Mouse (Mus musculus): ENCODE data around the gene H1foo. TPM values are rescaled to one million over a fixed set of nuclear protein-coding genes. Genes with fewer than 3 reads are reported as not detected.

Gene H1foo
- total RNA-seq (2017) = not detected in 2 replicates

DNA sequence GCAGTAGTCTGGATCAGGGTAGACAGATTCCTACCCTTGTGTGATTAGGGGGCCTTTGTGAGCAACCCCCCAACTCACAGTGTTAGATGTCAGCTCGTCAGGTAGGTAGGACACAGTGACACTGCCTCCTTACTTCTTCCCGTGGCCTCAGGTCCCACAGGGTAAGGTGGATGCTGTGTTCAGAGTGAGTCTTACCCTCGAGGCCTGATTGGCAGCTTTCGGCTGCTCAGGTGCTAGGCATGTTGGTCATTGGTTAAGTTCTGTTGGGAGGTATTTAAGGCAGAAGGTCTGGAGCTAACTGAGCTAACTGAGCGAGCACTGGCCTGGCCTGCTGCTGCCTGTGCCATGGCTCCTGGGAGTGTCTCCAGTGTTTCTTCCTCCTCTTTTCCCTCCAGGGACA, at the start of gene H1foo:
Gene H1foo (plus strand): TSS at position 301 of the 400 bp plus-strand sequence.
- ATAC-seq (ENCODE audit: extremely low read depth, insufficient number of reproducible peaks, low FRiP score, poor library complexity, severe bottlenecking) = no peak

DNA sequence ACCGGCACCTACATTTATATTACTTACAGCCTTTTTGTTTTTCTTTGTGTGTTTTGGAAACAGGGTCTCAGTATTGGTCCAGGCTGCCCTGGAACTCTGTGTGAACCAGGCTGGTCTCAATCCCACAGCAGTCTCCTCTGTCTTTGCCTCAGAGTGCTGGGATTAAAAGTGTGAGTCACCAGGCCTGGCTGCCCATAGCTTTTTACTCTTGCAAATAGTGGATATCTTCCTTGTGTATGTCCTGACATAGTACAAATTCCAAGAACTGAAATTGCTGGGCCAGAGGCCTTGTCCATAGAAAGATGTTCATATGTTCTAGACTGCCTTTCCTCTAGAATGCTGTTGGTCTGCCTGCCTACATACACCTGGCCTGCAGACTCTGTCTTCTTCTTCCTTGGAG, 48.4 kb upstream of the H1foo start:
- no peak for ATAC-seq (ENCODE audit: extremely low read depth, insufficient number of reproducible peaks, low FRiP score, poor library complexity, severe bottlenecking)

DNA sequence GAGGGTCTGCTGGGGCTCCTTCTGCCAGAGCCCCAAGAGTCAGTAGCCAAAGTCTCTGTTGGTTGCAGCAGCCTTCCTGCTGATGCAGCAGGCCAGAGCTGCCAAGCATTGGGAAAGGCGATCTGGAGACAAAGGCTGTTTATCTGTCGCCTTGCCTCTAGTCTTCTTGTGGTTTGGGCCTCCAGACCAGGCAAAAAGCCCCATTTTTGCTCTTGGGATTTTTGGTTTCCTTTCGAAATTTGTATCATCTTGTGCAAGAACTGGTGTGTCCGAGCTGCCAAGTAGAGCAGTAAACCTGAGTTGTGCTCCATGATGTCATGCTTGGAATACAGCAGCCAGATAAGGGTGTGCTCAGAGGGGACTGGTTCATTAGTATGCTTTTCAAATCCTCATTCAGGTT, 47.6 kb upstream of the H1foo start:
- no peak for ATAC-seq (ENCODE audit: extremely low read depth, insufficient number of reproducible peaks, low FRiP score, poor library complexity, severe bottlenecking)

DNA sequence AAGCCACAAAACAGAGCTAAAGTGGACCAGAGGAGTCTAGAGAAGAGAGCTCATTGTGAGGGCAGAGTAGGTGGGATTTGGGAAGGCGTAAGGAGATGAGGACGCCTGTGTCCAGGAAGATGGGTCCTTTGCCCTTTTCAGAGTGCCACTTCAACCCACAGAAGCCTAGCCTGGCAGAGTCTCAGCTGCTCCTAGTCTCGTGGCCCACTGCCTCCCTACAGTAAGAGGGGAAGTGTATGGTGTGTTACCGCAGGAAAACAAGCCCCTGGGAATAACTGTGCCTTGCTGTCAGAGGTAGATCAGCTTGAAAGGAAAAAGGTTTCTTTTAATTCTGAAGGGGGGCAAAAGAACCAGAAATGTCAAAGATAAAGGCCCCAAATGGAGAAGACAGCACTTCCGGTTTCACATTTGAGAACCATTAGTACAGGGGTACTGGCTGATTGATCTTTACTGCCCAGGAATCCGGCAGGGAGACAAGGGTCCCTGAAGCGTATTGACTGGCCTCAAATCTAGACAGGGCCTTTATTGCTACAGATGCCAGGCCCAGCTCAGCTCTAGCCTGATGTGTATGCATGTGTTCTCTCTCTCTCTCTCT, 46.7 kb upstream of the H1foo start:
- no peak for ATAC-seq (ENCODE audit: extremely low read depth, insufficient number of reproducible peaks, low FRiP score, poor library complexity, severe bottlenecking)

DNA sequence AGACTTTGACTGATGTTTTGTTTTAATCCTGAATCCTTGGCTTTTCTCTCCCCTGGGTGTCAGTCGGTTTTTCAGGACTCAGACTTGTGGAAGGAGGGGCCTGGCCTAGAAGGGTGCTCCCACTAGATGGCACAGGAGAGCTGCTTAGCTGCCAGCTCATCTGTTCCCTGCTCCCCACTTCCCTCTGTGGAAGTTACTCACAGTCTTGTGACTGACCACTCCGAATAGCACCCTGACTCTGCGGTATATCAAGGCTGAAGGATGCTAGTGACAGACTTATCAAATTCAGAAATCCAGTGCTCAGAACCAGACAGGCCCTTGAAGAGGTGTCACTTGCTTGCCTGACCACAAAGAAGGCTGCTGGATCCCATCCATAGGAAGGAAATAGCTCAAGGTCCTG, 43.7 kb upstream of the H1foo start:
- peak; percentile 30; the same call in 1 of the 2 replicates for ATAC-seq (ENCODE audit: extremely low read depth, insufficient number of reproducible peaks, low FRiP score, poor library complexity, severe bottlenecking)

DNA sequence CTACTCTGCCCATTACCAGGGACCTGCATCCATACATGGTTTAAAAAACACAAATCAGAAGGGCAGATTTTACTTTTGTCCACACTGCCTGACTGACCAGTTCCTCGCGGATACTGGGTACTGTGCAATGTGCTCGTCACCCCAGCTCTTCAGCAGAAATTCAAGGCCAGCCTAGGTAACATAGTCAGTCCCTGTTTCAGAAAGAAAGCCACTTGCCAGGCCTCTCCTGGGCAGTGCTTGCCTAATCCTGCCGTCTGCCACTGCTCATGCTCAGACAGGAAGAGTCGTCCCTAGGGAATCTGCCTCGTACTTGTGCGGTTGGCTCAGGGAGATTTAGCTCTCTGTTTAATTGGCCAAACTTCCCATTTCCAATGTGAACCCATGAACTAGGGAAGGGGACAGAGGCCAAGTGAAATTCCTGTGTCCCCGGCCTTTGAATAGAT, 43.2 kb upstream of the H1foo start:
- no peak for ATAC-seq (ENCODE audit: extremely low read depth, insufficient number of reproducible peaks, low FRiP score, poor library complexity, severe bottlenecking)

DNA sequence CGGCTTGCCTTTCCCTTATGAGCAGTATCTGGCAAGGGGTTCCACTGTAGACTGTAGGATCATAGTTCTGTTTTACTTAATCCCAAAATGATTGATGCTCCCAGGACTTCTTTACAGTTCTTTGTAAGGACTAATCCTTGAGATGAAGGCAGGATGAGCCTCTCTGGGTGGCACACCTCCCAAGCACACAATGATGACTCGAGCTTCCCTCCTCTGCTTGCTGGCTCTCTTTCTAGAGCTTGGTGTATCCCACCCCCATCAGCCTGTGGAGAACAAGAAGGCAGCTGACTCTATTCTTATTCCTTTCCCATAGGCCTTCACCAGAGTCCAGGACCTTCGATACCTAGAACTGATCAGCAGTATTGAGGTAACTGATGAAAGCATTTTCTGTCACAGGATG, 42.2 kb upstream of the H1foo start:
- ATAC-seq (ENCODE audit: extremely low read depth, insufficient number of reproducible peaks, low FRiP score, poor library complexity, severe bottlenecking) = no peak

DNA sequence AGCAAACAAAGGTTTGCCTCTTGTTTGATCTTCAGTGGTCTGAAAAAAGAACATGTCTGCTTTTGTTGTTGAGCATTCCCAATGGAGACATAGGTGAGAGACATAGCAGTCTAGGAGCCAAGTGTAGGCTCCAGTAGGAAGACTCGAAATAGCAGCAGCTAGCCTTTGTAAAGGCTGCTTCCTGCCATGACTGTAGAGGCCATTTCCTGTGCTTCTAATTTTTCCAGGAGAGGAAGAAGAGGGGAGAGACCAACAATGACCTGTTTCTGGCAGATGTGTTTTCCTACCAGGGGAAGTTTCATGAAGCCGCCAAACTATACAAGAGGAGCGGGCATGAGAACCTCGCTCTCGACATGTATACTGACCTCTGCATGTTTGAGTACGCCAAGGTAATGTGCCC, 39.2 kb upstream of the H1foo start:
- no peak for ATAC-seq (ENCODE audit: extremely low read depth, insufficient number of reproducible peaks, low FRiP score, poor library complexity, severe bottlenecking)

DNA sequence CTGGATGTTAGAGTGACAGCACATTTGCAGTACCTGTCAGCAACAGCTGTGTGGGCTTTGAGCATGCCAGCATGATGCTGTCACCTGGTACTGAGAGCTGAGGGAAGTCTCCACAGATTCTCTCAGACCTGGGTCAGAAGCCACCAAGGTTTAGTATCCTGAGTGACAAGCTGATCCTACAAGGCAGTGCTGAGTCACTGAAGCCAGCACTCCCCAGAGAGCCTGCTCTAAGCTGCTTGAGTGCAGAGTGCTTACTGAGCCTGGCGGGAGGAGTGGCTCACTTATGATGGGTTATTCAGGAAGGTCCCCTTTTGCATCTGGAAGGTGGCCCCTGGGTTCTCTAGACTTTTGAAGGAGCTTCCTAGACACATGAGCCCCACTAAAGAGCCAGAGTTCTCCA, 38.3 kb upstream of the H1foo start:
- no peak for ATAC-seq (ENCODE audit: extremely low read depth, insufficient number of reproducible peaks, low FRiP score, poor library complexity, severe bottlenecking)

DNA sequence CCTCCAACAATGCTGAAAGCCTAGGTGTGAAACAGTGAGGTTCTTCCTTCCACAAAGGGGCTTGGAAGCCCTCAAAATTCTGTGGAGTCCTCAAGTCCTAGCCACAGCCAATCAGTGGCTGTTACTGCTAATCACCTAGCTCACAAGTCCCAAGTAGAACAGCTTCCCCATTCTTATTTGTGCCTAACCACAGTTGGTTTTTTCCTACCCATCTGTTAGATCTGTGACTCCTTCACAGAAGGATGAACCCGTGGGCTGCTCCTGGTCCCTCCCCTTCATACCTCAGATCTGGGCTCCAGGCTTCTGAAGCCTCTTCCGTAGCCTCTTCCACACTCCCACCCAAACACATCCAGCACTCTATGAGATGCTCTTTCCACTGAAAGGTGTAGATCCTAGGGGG, 37.9 kb upstream of the H1foo start:
- ATAC-seq (ENCODE audit: extremely low read depth, insufficient number of reproducible peaks, low FRiP score, poor library complexity, severe bottlenecking) = no peak

DNA sequence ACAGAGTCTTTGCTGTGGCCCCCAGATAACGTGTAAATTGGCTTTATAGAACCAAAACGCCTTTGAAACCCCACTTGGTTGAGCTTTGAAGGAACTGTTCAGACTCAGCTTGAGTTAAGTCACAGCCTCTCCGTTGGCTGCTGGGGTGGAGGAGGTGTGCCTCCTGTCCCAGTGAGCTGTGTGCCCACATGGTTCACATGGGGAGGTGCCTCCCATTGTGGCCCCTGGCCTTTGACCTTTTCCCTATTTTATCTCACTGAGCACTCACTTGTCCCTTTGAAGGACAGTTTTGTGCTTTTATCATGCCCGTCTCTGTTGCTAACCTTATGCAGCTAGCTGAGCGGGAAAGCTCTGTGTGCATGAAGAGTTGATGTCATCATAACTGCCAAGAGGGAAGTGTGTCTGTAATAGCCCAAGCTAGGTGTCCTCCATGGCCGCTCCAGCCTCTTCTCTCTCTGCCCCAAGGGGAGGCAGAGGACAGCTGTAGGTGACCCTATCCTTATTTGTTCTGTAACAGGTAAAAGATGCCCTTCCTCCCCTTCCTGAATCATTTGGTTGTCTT, 36.2 kb upstream of the H1foo start:
- no peak for ATAC-seq (ENCODE audit: extremely low read depth, insufficient number of reproducible peaks, low FRiP score, poor library complexity, severe bottlenecking)

DNA sequence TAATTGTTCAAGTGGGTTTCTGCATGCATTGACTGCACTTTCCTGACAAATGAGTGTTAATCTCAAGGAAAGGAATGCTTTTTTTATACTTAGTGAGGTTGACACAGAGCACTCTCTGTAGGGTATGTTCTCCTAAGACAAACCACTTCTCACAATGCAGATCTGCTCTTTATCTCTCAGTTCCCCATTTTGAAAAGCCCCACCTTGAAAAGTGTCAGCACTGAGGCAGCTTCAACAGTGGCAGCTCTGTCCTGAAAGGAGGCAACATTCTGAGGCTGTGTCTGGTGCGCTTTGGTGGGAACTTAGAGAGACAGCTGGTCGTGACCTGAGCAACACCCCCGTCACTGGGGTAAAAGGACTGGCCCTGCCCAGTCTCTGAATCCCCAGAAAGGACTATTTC, 35.7 kb upstream of the H1foo start:
- peak; percentile 31; the same call in 1 of the 2 replicates for ATAC-seq (ENCODE audit: extremely low read depth, insufficient number of reproducible peaks, low FRiP score, poor library complexity, severe bottlenecking)

DNA sequence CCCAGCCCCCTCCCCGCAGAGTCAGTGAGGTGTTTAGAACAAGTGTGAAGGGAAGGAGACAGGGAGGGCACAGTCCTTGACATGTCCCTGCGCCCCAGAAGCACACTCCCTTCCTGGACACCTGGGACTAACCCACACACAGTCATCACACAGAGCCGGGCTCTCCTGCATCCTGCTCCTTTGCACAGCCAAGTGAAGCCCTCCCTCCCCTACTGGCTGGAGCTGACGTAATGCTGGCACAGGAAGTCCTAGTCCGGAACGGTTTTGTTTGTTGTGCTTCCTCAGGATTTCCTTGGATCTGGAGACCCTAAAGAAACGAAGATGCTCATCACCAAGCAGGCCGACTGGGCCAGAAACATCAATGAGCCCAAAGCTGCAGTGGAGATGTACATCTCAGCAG, 34.8 kb upstream of the H1foo start:
- no peak for ATAC-seq (ENCODE audit: extremely low read depth, insufficient number of reproducible peaks, low FRiP score, poor library complexity, severe bottlenecking)

DNA sequence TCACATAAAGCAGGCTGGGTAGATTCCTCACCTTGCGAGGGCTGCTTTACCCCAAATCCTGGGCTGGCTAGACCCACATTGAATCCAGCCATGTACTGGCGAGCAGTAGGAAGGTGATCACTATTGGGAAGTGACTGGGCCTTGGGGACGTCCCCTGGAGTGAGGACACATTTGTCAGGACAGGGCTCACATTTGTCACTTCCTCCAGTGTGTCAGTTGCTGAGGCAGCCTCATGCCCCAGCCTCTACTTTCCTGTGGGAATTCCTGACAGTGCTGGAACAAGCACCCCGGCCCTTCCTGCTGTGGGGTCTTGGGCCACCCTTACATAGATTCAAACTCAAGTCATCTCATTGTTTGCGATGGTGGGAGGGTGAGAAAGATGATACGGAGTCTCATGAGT, 33.0 kb upstream of the H1foo start:
- ATAC-seq (ENCODE audit: extremely low read depth, insufficient number of reproducible peaks, low FRiP score, poor library complexity, severe bottlenecking) = no peak

DNA sequence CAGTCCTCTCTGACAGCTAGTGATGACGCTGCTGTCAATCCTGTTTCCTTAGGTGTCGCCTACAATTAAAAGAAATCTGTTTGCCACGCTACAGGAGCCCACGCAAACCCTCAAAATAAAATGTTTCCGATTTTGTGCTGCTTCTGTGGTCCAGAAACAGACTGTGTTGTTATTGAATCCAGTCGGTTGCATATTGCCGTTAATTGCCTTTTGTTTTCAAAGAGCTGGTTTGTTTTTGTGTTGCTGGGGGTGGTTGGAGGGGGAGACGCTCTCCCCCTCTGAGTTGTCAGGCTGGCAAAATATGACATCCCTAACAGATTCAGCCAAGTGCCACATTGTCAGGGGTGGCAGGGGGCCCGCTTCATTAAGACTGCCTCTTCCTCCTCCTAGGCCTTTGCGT, 31.3 kb upstream of the H1foo start:
- ATAC-seq (ENCODE audit: extremely low read depth, insufficient number of reproducible peaks, low FRiP score, poor library complexity, severe bottlenecking) = no peak

DNA sequence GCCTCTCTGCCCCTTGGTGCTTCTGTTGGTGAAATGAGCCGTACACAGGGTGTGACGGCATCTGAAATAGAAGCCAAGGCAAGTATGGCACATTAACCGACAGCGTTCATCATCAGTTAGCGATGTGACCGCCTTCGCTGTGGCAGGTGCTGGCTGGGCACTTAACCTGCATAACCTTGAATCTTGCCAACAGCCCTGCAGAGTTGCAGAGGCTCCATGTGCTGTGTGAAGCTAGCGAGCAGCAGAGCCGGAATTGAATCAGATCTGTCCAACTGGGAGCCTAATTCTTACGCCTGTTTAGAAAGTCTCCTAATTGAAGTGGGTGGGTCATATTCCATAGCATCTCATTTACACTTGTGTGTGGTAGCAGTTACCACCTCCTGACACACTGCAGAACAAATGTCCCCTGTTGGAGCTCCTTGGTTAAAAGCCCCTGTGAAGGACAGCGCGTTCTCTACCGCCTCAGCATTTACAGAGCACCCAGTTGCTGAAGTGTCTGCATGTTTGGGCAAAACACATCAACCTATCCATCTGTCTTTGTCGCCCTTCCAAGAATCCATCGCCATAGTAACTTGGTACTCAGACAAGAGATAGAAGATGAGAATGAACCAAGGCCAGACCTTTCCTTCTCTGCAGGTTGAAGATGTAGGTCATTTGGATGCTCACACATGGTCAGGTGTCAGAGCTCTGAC, 30.1 kb upstream of the H1foo start:
- ATAC-seq (ENCODE audit: extremely low read depth, insufficient number of reproducible peaks, low FRiP score, poor library complexity, severe bottlenecking) = no peak

DNA sequence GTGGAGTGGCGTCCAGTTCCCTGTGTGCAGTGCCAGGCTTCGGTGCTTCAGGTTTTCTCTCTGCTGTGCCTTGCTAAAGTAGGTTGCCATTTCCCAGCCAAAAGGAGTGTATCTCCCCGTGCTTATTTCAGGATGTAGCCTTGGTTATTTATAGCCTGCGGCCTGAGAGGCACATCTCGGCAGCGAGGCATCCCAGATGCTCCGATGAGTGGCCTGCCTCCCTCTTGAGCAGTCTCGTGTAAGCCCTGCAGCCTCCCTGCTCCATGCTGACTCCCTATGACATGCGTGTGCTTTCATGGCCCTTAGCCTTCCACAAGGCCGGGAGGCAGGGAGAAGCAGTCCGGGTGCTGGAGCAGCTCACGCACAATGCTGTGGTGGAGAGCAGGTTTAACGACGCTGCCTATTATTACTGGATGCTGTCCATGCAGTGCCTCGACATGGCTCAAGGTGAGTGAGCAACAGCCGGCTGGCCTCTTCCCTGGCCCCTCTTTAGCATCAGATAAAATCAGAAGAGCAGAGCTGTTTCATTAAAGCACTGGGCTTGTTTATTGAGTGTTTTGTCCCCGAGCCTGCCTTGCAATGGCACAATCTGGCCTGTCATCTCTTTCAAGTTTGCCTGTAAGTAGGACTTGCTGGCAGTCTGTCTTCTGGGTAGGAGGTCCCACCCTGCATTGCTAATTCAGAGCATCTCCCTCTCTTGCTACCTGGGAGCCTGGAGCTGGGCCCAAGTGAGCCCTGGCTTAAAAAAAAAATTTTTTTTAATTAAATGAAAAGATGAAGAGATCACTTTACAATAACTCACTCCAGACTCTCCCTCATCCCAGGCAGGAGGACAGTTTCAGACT, 28.9 kb upstream of the H1foo start:
- no peak for ATAC-seq (ENCODE audit: extremely low read depth, insufficient number of reproducible peaks, low FRiP score, poor library complexity, severe bottlenecking)

DNA sequence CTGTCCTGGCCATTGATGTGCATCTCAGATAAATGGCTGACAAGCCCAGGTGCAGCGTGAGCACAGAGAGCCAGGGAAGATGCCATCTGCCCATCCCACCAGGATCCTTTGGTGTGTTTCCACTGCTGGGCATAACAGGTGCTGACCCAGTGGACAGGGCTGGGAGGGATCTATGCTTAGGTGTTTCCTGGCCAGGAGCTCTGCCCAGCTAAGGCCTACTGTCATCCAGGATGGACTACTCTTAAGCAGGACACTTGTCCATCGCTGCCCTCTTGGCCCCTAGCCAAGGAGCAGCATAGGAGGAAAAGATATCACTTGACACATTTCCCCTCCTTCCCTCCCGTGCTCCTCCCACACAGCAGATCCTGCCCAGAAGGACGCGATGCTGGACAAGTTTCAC, 28.1 kb upstream of the H1foo start:
- no peak for ATAC-seq (ENCODE audit: extremely low read depth, insufficient number of reproducible peaks, low FRiP score, poor library complexity, severe bottlenecking)

DNA sequence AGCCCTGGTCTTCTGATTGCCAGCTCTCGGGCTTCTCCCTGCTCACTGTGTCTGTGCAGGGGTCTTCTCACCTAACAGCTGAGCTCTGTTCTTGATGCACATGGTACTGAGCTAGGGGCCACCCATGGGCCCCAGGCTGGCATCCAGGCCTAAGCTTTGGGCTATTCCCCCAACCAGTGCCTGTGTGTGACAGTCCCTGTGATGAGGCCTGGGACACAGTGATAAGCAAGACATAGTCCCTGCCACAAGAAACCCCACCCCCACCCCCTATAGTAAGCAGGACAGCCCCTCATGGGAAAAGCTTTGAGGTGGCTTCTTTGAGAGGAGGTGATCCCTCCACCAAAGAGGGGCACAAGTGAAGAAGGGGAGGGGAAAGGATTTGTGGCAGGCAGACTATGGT, 26.1 kb upstream of the H1foo start:
- no peak for ATAC-seq (ENCODE audit: extremely low read depth, insufficient number of reproducible peaks, low FRiP score, poor library complexity, severe bottlenecking)

DNA sequence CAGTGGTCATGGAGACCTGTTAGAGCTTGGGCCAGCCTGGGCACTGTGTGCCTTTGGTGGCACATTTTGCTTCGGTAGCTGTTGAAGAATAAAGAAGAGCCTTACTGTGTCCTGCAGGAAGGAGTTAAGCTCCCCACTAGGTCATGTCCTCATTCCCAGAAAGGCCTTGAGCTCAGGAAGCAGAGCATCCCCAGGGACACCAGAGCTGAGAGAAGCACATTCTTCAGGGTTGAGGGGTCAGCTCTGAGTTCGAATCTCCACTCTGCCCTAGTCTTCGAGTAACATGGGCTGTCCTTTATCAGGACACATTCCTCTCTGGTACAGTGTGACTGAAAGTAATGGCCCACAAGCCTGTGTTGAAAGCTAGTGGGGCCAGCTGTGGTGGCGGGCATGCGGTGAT, 24.9 kb upstream of the H1foo start:
- no peak for ATAC-seq (ENCODE audit: extremely low read depth, insufficient number of reproducible peaks, low FRiP score, poor library complexity, severe bottlenecking)
